Mouse (Mus musculus) embryonic facial prominence, embryonic 12.5 days (tissue): ENCODE data around the gene Med18. TPM values are rescaled to one million over a fixed set of nuclear protein-coding genes. Genes with fewer than 3 reads are reported as not detected.
A peak's percentile ranks its signal among the peaks of the same experiment; 100 is the strongest.
"Not testable (repeated sequence)": the region's sequence is repeated elsewhere in the genome, so short reads cannot be mapped to it uniquely, and the experiment has no call there.

ENCODE experiments used
- ATAC-seq: fragments of 200-750 bp; cut with Nextera tagmentation; 2 replicates; pipeline ENCODE4 v1.8.0; 2017; ENCODE audit not compliant: insufficient number of reproducible peaks, insufficient read depth, low FRiP score, low TSS enrichment
- H3K27ac ChIP-seq: fragments of 300-500 bp; sonication (generic); 2 replicates; pipeline ENCODE4 v1.5.1; 2016; ENCODE audit warnings: mild to moderate bottlenecking
- H3K27me3 ChIP-seq: fragments of 300-500 bp; sonication (generic); 2 replicates; pipeline ENCODE4 v1.6.1; 2016; ENCODE audit warnings: mild to moderate bottlenecking, moderate library complexity
- H3K36me3 ChIP-seq: fragments of 300-500 bp; sonication (generic); 2 replicates; pipeline ENCODE4 v1.6.1; 2016; ENCODE audit warnings: mild to moderate bottlenecking
- H3K4me1 ChIP-seq: fragments of 300-500 bp; sonication (generic); 2 replicates; pipeline ENCODE4 v1.6.1; 2016
- H3K4me2 ChIP-seq: fragments of 300-500 bp; sonication (generic); replicated peaks from 2 replicates; pipeline ENCODE4 v1.6.1; 2016; ENCODE audit warnings: mild to moderate bottlenecking, moderate library complexity
- H3K4me3 ChIP-seq: fragments of 300-500 bp; sonication (generic); 2 replicates; pipeline ENCODE4 v1.5.1; 2016; ENCODE audit warnings: mild to moderate bottlenecking
- H3K9ac ChIP-seq: fragments of 300-500 bp; sonication (generic); 2 replicates; pipeline ENCODE4 v1.6.1; 2016; ENCODE audit warnings: mild to moderate bottlenecking, moderate library complexity
- H3K9me3 ChIP-seq: fragments of 300-500 bp; sonication (generic); 2 replicates; pipeline ENCODE4 v1.6.1; 2016; ENCODE audit warnings: mild to moderate bottlenecking, moderate library complexity
- WGBS: fragments of 180-500 bp; shearing (Covaris S2); methylation state at CpG from one replicate; pipeline ENCODE4 v1.1.7; 2016; 5-methylcytosine and 5-hydroxymethylcytosine counted together
- polyA plus RNA-seq: library from polyadenylated mRNA; unstranded; fragments of >200 nt; fragmentation: Nextera tagmentation; extraction: Ambion mirVana; gene quantifications from 2 replicates; pipeline ENCODE4 v1.2.1, GENCODE M21; 2016

Med18 gene
- polyA plus RNA-seq, 1 experiment from 2014 or later = 32.1 TPM

DNA sequence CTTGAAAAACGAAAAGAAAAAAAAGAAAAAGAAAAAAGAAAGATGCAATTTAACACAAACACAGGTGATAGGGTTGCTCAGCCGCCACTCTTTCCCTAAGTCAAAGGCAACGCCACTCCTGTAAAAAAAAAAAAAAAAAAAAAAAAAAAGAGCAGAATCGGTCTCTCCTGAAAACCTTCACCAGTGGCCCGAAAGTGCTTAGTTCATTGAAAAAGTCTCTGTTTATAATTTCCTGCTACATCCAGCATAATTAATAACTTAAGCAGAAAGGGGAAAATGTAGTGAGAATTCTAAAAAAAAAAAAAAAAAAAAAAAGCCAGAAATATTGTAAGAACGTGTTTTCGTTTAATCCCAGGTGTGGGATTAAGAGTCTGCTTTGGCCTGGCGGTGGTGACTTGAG is 19.2 kb downstream of the Med18 start:
- H3K27ac ChIP-seq = no peak overlapping the region
- no peak overlapping the region for H3K4me3 ChIP-seq
- H3K9me3 ChIP-seq = no peaks in the 10 kb centered on the region
- H3K27me3 ChIP-seq = no peaks in the 10 kb centered on the region
- 77% methylated on average over 8 of the region's 8 CpGs for WGBS
- no peaks in the 10 kb centered on the region for H3K36me3 ChIP-seq
- no peak overlapping the region for H3K9ac ChIP-seq
- no peak for ATAC-seq
- no peak overlapping the region for H3K4me2 ChIP-seq
- no peaks in the 10 kb centered on the region for H3K4me1 ChIP-seq

DNA sequence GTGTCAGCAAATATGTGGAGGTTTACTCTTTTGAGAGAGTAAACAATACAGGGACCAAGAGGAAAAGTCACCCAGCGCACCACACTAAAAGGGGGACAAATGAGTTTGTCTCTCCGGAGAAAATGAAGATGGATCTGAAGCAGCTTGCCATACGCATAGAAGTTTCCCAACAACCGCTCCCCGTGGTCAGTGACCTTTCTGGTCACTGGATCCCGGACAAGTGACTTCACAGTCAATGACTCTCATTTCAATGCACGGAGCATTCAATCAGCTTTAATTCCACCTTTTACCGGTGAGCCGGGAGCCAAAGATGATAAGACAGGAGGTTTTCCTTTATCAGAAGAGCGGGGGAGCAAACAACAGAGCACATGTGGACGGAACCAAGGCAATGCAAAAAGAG is 25.9 kb downstream of the Med18 start:
- no peaks in the 10 kb centered on the region for H3K36me3 ChIP-seq
- H3K4me1 ChIP-seq = peaks cover 3% of the 10 kb centered on the region; the same call in 1 of the 2 replicates
- no peak overlapping the region for H3K9ac ChIP-seq
- no peaks in the 10 kb centered on the region for H3K9me3 ChIP-seq
- no peak overlapping the region for H3K4me2 ChIP-seq
- ATAC-seq = no peak
- WGBS = 51% methylated on average over 11 of the region's 11 CpGs
- H3K4me3 ChIP-seq = no peak overlapping the region
- H3K27ac ChIP-seq = no peak overlapping the region
- no peaks in the 10 kb centered on the region for H3K27me3 ChIP-seq

DNA sequence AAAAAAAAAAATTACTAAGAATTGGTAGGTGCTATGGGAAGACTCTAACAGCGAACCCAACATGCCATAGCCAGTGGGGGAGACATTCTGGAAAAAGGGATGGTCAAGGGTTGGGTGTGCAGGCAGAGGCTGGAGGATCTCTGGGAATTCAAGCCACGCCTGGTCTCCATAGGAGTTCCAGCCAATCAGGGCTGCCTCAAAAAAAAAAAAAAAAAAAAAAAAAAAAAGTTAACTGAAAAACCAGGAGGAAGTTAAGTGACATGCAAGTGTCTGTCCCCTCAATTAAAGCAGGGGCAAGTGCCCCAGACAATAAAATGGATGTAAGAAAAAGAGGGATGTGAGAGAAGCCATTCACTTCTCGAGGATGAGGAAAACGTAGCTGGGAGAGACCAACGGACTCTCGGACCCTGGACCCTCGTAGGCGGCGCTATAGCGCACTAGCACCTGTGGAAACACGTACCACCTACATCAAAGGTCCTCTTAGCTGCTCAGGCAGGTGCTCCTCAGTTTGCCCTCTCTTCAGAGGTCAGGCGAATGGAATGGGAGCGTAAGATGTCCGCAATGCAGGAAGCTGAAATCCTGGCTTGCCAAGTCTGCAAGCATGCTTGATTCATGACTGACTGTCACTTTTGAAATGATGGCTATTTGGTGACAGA is 30.9 kb downstream of the Med18 start:
- Histone ChIP-seq H3K4me2 (peak overlapping the region; percentile 32), H3K36me3 (no peaks in the 10 kb centered on the region), H3K9me3 (no peaks in the 10 kb centered on the region), H3K27me3 (no peaks in the 10 kb centered on the region), H3K27ac (no peak overlapping the region), H3K4me3 (no peak overlapping the region), H3K9ac (no peak overlapping the region), H3K4me1 (no peaks in the 10 kb centered on the region)
- WGBS = 18% methylated on average over 14 of the region's 14 CpGs
- no peak for ATAC-seq

DNA sequence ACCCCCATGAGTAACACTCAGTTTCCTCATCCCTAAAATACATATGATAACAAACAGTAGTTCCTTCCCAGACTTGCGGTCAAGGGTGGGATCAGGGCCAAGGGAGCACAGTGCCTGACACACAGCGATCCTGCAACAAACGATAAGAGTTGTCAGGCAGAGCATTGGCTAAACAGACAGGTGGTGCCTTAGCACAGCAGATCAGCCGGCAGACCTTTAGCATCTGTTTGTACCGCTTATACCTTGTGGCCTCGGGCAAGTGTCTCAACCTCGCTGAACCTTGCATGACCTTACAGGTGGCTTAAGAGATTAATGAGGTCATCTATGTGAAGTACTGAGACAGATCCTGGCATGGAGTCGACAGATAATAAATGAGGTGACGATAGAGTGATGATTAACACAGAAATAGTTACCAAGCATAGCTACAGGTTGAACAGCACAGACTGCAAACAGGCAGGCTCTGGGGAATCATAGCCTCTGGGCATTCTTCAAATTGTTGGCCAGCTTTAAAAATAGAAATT is 35.6 kb downstream of the Med18 start:
- Histone ChIP-seq H3K9ac (no peak overlapping the region), H3K27me3 (no peaks in the 10 kb centered on the region), H3K4me1 (no peaks in the 10 kb centered on the region), H3K36me3 (no peaks in the 10 kb centered on the region), H3K27ac (no peak overlapping the region), H3K4me2 (no peak overlapping the region), H3K9me3 (no peaks in the 10 kb centered on the region), H3K4me3 (no peak overlapping the region)
- ATAC-seq = no peak
- 57% methylated on average over 9 of the region's 9 CpGs for WGBS

DNA sequence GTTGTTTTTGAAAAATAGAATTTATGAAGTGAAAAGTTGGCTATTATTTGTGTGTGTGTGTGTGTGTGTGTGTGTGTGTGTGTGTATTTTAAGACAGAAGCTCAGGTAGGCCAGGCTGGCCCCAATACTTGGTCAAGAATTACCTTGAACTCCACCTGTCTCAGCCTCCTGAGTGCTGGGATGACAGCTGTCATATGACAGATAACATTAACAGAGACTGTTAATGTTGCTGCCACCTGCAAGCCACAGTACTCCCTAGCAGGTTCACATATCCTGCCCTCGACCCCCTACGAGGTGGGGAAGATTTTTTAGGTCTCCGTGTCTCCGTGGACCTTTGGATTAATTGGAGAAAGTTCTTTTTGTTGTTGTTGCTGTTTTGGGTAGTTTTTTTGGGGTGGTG is 36.2 kb downstream of the Med18 start:
- no peak overlapping the region for H3K4me3 ChIP-seq
- no peaks in the 10 kb centered on the region for H3K9me3 ChIP-seq
- WGBS = 80% methylated on average over 4 of the region's 4 CpGs
- H3K9ac ChIP-seq = no peak overlapping the region
- no peaks in the 10 kb centered on the region for H3K36me3 ChIP-seq
- no peaks in the 10 kb centered on the region for H3K27me3 ChIP-seq
- no peaks in the 10 kb centered on the region for H3K4me1 ChIP-seq
- H3K4me2 ChIP-seq = no peak overlapping the region
- H3K27ac ChIP-seq = no peak overlapping the region
- ATAC-seq = no peak

DNA sequence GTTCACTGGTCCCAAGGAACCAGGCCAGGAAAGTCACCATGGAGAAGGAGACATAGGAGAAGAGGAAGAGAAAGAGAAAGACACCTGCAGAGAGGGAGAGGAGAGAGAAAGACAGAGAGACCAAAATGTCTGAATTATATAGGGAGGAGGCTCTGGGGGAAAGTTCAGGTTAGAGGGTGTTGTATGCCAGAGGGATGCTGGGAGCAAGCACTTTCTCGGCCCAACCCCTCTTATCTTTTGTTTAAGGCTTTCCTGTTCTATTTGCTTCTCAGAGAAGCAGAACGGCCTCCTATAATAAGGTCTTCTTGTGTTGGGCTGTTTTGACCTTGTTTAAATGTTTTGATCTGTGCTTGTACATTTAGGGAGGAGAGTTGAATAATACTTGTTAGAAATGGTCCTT is 37.7 kb downstream of the Med18 start:
- Histone ChIP-seq H3K4me2 (no peak overlapping the region), H3K9me3 (no peaks in the 10 kb centered on the region), H3K4me1 (peaks cover 1% of the 10 kb centered on the region; the same call in 1 of the 2 replicates), H3K27ac (no peak overlapping the region), H3K9ac (no peak overlapping the region), H3K36me3 (no peaks in the 10 kb centered on the region), H3K27me3 (no peaks in the 10 kb centered on the region), H3K4me3 (no peak overlapping the region)
- WGBS = 54% methylated on average over 2 of the region's 2 CpGs
- ATAC-seq = no peak

DNA sequence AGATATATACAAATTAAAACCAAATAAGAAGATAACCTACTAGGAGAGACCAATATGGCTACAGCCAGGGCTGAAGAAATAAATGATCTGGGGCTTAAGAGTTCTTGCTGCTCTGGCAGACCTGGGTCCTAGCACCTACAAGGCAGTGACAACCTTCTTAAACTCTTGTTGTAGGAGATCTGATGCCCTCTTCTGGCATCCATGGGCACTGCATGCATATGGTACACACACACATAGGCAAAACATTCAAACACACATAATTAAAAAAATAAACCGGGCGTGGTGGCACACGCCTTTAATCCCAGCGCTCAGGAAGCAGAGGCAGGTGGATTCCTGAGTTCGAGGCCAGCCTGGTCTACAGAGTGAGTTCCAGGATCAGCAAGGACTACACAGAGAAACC is 39.0 kb downstream of the Med18 start:
- no peak overlapping the region for H3K4me3 ChIP-seq
- ATAC-seq = no peak
- 92% methylated on average over 5 of the region's 5 CpGs for WGBS

DNA sequence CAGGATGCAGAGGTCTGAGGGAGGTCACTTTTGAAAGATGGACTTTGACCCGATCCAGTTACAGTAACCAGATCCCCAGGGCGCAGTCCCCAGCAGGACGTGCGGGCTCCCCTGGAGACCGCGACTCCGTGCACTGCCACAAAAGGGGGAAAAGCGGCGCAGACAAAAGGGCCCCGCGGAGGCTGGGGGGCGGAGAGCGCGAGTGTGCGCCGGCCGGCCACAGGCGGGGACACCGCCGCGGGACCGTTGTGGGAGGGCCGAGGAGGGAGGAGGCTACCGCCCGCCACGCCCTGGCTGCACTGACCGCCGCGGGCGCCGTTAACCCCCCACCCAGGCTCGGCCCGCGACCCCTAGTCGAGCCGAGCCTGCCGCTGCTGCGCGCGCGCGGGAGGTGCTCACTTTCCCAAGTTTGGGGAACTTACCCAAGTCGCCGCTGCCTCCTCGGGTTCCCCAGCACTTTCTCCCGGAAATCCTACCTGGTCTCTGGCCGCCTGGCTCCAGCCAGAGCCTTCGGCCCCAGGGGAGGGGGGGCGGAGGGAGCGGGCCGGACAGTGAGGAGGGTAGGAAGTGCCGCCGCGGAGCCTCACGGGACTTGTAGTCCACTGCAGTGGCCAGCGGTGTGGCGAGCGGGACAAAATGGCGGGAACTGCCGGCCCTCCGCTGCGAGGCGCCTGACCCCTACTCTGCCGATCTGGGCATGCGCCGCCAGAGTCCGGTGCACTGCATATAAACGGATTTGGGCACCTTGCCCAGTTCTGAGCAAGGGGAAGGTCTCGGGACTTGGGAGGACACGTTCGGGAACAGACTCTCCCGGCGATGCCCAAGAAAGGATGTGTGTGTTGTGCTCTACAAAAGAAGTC is 41.6 kb downstream of the Med18 start, which contains the start of gene Phactr4:
Phactr4 (minus strand) TSS at position 567 of the 860 bp plus-strand sequence.
- Histone ChIP-seq H3K4me3 (peak within 1 kb of the TSS; percentile 84), H3K4me2 (peak within 1 kb of the TSS; percentile 62), H3K9me3 (no peaks in the 10 kb centered on the region), H3K4me1 (peaks cover 15% of the 10 kb centered on the region; the same call in 1 of the 2 replicates), H3K27me3 (no peaks in the 10 kb centered on the region), H3K36me3 (no peaks in the 10 kb centered on the region), H3K9ac (peak within 1 kb of the TSS; percentile 94), H3K27ac (peak within 1 kb of the TSS; percentile 98)
- under 1% methylated on average over 67 of the region's 73 CpGs for WGBS
- ATAC-seq = peak; percentile 97

More for the DNA sequence above, 39.0 kb downstream of the Med18 start:
- H3K4me2 ChIP-seq = no peak overlapping the region
- H3K36me3 ChIP-seq = no peaks in the 10 kb centered on the region
- no peak overlapping the region for H3K27ac ChIP-seq
- no peaks in the 10 kb centered on the region for H3K27me3 ChIP-seq
- no peaks in the 10 kb centered on the region for H3K9me3 ChIP-seq
- peaks cover 14% of the 10 kb centered on the region; the same call in 1 of the 2 replicates for H3K4me1 ChIP-seq
- H3K9ac ChIP-seq = no peak overlapping the region

DNA sequence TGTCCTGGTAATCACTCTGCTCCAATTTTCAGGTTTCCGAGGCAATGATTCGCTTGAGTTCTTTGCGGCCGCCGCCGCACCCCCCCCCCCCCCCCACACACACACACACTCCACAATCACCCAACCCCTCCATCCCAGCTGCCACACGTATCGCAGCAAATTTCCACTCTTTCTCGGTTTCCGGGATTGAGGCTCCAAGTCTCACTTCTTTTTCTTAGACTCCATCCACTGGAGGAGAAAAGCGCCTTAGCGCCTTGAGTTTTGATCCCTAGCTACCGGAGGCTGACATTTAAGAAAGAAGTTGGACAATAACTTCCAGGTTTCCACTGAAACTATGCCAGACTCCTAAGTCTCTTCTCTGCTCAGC is 42.2 kb downstream of the Med18 start:
- no peak for ATAC-seq
- H3K4me1 ChIP-seq = peaks cover 15% of the 10 kb centered on the region; the same call in 1 of the 2 replicates
- 3% methylated on average over 13 of the region's 13 CpGs for WGBS
- H3K36me3 ChIP-seq = no peaks in the 10 kb centered on the region
- peak overlapping the region; percentile 98 for H3K27ac ChIP-seq
- no peaks in the 10 kb centered on the region for H3K9me3 ChIP-seq
- H3K4me2 ChIP-seq = peak overlapping the region; percentile 62
- H3K4me3 ChIP-seq = peak overlapping the region; percentile 84
- peak overlapping the region; percentile 94 for H3K9ac ChIP-seq
- H3K27me3 ChIP-seq = no peaks in the 10 kb centered on the region

DNA sequence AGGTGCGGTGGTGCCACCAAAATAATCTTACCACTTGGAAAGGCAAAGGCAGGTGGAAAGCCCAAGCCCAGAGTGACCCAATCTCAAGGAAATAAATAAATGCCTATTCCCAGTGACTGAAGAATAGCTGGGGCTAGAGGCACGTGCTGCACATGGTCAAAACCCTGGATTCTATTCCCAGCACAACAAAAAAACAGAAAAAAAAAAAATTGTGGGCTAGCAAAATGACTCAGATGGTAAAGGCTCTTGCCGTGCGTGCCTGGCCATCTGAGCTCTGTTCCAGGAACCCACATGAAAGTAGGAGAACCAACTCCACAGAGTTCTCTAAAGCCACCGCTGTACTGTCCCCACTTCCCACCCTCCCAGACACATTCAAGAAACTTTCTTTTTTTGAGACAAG is 43.2 kb downstream of the Med18 start:
- peak overlapping the region; percentile 62 for H3K4me2 ChIP-seq
- H3K4me1 ChIP-seq = peaks cover 22% of the 10 kb centered on the region; the same call in 1 of the 2 replicates
- 79% methylated on average over 5 of the region's 5 CpGs for WGBS
- H3K9ac ChIP-seq = no peak overlapping the region
- H3K27ac ChIP-seq = no peak overlapping the region
- no peaks in the 10 kb centered on the region for H3K36me3 ChIP-seq
- ATAC-seq = no peak
- no peaks in the 10 kb centered on the region for H3K27me3 ChIP-seq
- no peaks in the 10 kb centered on the region for H3K9me3 ChIP-seq
- H3K4me3 ChIP-seq = no peak overlapping the region; the same call in 1 of the 2 replicates

DNA sequence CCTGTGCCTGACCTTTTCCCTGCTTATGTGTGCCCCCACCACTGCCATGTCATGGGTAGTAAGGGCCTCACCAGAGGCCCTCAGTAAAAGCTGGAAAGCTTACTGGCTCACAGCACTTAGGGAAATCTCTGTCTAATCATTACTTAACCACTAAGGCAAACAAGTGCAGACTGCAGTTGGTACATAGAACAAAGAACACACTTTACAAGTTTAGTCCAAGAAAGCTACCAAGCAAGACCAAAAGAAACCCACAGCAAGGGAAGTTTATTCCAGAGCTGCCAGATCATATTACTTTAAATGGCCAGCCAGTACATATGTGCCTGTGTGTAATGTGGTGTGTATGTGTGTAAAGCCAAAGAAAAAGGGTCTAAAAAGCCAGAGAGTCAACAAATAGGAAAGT is 47.8 kb downstream of the Med18 start:
- Histone ChIP-seq H3K4me1 (peaks cover 20% of the 10 kb centered on the region; the same call in 1 of the 2 replicates), H3K36me3 (peaks cover 8% of the 10 kb centered on the region; the same call in 1 of the 2 replicates), H3K4me2 (no peak overlapping the region), H3K4me3 (no peak overlapping the region), H3K9ac (no peak overlapping the region), H3K9me3 (no peaks in the 10 kb centered on the region), H3K27me3 (no peaks in the 10 kb centered on the region), H3K27ac (no peak overlapping the region)
- no peak for ATAC-seq

DNA sequence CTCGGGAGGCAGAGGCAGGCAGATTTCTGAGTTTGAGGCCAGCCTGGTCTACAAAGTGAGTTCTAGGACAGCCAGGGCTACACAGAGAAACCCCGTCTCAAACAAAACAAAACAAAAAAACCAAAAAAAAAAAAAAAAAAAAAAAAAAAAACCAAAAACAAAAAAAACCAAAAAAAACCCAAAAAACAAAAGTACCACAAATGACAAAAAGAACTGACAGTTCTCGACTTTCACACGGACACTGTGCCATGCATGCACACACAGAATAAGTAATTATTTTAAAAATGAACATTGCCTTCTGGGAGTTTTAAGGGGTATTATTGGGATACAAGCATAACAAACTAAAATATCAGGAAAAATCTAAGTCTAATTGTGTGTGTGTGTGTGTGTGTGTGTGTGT is 50.5 kb downstream of the Med18 start:
- not testable (repeated sequence) for H3K4me3 ChIP-seq, H3K27me3 ChIP-seq, H3K9me3 ChIP-seq, H3K4me2 ChIP-seq, ATAC-seq, H3K9ac ChIP-seq, H3K4me1 ChIP-seq, H3K27ac ChIP-seq
- H3K36me3 ChIP-seq = peaks cover 13% of the 10 kb centered on the region; the same call in 1 of the 2 replicates
- 87% methylated on average over 4 of the region's 4 CpGs for WGBS
